Mouse (Mus musculus): ENCODE measurements around the gene Pole4.

The Pole4 gene

DNA sequence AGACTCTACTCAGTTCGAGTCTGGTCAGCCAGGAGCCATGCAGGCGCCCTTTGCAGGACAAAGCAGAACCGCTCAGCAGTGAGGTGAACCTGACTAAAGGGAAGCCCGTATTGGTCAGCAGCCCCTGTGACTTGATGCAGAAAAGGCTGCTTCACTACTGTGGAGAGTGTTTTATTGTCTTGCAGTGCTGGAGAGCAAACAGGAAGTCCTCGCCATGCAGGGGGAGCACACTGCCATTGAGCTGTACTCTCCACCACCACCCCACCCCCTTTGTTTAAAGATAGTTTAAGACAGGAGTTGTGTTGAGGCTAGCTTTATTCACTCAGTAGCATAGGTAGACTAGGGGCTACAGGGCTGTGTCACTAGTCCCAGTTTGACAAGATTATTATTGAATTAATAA lies at the start of gene Pole4:
Pole4 (minus strand) TSS at position 145 of the 400 bp plus-strand sequence.
- no peak for DNase-seq (ENCODE audit: inconsistent ontology term)

DNA sequence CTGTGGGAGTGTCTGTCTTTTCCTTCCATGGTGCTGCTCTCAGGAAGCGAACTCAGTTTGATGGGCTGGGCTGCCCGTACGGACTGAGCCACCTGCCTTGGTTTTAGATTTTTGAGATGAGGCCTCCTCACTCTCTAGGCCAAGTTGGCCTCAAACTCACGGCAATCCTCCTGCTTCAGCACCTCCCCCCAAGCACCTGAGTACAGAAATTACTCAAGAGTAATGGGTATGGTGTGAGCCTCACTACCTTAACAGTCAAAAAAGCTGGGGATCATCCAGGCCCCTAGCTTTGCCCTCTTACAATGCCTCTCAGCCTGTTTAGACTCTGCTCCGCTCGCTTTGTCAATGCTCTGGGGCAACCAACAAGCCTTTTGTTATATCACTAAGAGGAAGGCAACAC lies 49.6 kb upstream of the Pole4 start:
- DNase-seq (ENCODE audit: inconsistent ontology term) = no peak

DNA sequence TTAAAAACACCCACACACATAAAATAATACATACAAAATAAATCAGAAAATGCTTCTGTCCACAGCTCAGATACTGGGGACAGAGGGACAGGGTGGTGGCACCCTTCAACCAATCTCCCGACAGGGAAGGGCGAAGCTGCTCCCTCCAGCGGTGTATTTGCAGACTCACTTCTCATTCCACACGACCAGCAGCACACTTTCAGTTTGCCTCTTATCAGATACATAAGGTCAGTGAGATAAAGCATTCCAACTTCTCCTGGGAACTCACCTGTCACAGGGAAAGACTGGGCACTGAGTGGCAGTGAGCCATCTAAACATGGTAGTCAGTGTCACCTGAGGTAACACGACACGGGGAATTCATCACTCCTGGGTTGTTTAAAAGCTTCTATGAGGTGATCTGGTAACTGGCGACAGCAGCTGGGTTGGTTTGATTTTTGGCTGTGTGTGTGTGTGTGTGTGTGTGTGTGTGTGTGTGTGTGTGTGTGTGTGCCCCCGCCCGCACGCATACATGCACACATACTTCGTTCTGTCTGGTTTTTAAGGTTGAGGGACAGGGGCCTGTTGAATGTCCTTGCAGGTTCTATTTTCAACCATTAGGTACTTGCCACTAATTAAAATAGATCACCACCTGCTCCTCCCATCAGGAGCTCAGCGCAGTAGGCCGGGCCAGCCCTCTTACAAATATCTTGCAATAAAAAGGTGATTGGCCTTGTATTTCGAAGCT lies 48.6 kb upstream of the Pole4 start:
- DNase-seq (ENCODE audit: inconsistent ontology term) = no peak

DNA sequence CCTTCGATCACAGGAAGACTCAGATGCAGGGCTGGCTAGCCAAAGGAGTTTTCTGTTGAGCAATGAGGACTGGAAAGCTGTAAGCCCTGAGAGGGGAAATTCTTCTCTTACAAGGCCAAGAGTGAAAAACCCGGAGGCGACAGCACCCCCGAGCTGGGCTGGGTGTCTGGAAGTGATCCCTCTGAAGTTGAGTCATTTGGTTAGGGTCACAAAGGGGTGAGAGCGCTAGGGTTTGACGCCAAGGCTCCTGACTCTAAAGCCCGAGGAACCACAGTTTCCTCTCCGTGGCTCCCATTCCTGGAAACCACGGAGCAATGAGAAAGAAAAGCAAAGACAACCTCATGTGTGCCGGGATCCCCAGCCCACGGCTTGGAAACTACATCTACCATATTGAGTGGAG lies 47.9 kb upstream of the Pole4 start:
- DNase-seq (ENCODE audit: inconsistent ontology term) = peak; percentile 65

DNA sequence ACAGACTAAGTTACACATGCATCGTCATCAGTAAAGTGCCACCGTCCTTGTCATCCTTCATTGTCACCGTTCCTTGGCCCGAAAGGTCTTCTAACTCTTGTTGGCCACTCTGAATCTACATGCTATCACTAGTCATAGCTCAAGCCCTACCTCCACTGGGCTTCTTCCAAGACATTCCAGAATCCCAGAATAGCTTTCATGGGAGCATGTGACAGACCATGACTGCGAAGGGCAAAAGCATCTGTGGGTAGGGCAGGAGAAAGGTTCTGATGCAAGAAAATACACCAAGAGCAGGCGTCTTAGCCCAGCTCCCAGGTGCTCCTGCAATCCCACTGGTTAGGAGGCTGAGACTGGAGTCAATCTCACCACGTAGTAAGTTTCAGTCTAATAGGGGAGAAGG lies 46.6 kb upstream of the Pole4 start:
- no peak for DNase-seq (ENCODE audit: inconsistent ontology term)

DNA sequence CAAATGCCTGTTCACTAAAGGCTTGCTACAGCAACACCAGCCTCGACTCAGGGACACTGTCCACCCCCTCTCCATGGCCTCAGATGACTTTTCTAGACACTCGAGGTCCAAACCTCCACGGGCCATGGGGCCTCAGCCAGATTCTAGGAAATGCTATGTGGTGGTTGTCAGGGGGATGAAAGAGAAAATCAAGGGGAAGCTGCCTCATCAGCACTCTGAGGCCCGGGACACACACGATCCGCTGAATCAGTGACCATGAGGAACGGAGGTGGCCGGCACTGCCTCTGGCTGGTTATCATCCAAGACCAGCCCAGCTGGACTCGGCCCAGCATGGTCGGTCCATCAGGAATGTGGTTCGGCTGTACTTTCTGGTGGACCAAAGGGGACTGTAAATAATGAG lies 45.9 kb upstream of the Pole4 start:
- DNase-seq (ENCODE audit: inconsistent ontology term) = peak; percentile 92

DNA sequence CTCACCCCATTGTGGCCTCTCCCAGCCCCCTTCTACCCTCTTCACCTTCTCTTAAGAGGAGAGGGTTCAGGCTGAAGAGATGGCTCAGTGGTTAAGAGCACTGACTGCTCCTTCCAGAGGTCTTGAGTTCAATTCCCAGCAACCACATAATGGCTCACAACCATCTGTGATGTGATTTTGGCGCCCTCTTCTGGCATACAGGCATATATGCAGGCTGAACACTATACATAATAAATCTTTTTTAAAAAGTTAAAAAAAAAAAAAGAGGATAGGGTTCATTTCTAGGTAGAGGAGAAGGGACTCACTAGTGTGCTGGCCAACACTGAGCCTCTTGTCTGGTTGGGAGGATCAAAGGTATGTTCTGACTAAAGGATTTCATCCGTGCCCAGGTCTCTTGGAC lies 44.9 kb upstream of the Pole4 start:
- no peak for DNase-seq (ENCODE audit: inconsistent ontology term)

DNA sequence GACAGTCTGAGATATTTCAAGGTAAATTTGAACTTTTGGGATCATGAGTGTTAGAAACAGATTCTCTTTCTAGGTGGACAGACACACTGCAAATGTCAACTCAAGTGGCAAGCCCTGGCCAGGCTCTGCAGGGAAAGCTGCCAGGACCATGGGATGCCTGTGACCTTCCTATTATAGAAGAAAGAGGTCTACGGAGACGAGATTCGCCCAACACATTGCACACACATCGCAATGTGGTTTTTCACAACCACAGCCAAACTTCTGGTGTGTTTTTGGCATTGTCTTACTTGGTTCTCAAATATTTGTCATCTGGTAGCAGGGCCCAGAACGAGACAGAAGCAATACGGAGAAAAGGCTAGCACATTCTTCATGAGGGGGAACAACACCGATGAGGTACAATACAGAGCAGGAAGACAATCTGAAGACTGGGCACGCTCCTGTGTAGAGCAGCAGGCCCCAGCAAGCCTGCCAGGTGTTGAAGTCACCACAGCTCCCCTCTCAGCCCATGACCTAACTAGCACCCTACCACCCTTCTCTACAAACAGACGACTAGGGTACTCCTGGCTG lies 43.0 kb upstream of the Pole4 start:
- DNase-seq (ENCODE audit: inconsistent ontology term) = no peak

DNA sequence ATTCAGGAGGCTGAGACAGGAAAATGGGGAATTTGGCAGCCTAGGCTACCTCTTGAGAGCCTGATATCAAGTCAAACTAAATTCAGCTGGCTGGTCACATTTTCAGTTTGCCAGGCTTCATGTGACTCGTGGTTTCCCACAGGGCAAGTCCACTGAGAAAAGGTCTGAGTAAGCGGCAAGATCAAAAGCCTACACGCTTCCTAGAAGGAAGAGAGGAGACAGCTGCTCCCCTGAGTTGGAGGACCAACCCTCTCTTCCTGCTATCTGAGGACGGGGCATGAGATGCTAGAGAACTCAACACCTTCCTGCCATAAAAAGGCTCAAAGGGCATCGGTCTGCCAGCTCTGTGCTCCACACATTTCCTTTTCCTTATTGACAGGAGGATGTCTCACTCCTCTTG lies 41.9 kb upstream of the Pole4 start:
- no peak for DNase-seq (ENCODE audit: inconsistent ontology term)

DNA sequence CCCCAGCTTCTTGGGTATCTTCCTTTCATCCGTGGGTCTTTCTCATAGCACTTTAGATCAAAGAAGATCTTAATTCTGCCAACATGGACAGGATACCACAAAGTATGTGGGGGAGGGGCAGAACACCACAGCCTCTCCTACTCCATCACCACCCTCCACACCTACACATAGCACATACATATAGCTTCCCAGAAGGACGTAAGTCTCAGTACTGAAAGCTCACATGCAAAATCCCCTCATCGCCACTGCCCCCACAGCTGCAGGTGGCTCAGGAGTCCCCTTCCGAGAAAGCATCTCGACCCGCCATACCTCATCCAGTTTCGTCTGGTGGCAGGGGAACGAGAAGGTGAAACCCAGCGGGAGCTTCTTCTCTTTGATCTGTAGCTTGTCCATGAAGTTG lies 39.4 kb upstream of the Pole4 start:
- no peak for DNase-seq (ENCODE audit: inconsistent ontology term)

DNA sequence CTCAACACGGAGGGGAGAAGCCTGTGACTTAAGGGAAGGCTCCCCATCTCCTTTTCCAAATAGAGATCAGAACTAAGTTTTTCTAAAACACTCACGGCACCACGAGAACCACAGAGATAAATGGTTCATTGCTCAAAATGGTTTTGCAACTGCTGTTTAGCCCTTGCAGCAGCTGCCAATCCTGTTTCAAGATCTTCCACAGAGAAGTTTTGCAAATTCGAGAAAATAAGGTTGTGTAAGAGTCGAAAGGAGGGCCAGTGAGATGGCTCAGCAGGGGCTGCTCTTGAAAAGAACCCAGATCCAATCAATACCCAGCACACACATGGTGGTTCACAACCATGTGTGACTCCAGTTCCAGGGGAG lies 36.3 kb upstream of the Pole4 start:
- DNase-seq (ENCODE audit: inconsistent ontology term) = no peak

DNA sequence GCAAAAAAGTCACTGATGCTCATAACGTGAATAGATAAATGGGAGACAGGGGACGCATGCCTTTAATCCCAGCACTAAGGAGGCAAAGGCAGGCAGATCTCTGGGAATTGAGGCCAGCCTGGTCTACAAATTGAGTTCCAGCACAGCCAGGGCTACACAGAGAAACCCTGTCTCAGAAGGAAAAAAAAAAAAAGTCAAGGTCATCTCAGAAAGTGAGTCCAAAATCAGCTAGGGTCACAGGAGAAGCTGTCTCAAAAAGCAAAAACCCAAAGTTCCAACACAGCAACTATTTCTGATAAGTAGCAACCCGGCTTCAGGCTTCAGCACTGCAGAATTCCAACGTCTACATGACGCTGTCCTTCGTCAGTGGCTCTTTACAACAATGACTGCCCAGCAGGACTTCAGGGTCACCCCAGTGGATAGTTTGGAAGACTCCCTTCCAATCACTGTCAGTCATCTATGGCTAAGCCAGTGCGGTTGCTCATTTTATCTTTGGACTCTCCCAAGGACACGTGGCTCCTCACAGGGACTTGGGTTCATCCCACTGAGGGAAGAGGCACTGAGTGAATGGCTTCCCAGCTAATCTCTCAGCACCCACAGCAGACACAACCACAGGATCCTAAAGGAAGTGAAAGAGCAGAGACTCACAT lies 35.8 kb upstream of the Pole4 start:
- no peak for DNase-seq (ENCODE audit: inconsistent ontology term)

DNA sequence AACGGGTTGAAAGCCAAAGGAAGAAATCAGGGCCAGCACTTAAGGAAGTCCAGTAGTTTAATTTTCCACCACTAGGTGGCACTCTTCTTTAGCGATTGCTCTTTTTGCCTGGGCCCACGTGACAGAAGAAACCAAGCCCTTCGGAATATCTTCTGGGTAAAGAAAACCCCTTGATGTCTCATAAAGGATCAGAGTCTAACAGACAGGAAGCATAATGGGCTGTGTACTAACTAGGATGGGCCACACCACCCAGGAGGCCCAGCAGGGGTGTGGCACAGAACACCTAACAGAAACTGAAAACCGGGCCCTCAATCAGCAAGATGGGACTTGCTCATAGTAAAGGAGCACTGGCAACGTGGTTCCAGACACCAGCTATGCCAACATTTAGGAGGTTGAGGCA lies 35.1 kb upstream of the Pole4 start:
- DNase-seq (ENCODE audit: inconsistent ontology term) = peak; percentile 61

DNA sequence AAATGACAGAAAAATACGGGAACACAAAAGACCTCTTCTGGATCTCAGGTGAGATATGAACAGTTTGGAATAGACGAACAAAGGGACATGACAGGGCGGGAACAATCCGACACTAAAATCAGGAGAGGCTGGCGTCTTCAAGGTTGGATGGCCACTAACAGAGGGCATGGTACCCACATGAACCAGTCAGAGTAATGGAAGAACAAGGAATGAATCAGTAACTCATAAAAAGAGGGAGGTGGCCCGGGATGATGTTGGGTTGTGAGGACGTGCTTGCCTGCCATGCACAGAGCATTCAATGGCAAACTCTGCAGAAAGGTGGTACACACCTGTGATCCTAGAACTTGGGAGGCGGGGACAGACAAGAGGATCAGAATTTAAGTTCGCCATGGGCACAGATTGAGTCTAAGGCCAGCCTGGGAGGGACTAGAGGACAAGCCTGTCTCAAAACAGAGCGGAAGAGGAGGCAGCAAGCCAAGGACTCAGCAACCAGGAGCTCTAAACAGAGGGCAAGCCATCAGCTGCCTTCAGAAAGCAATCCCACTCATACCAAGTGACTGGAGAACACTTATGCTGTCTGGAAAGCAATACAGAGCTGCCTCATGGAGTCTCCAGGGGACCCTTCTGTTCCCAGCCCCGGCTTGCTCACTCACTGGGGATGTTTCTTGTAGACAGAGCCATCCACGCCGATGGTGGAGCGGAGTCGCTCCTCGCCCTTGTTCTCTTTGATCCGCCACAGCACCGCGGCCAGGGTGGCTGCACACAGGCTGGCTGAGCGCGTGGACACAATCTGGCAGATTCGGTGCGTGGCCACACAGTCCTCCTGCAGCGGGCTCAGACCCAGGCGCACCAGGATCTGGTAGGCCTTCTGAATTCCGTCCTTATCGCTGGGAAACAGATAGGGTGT lies 32.7 kb upstream of the Pole4 start:
- no peak for DNase-seq (ENCODE audit: inconsistent ontology term)

DNA sequence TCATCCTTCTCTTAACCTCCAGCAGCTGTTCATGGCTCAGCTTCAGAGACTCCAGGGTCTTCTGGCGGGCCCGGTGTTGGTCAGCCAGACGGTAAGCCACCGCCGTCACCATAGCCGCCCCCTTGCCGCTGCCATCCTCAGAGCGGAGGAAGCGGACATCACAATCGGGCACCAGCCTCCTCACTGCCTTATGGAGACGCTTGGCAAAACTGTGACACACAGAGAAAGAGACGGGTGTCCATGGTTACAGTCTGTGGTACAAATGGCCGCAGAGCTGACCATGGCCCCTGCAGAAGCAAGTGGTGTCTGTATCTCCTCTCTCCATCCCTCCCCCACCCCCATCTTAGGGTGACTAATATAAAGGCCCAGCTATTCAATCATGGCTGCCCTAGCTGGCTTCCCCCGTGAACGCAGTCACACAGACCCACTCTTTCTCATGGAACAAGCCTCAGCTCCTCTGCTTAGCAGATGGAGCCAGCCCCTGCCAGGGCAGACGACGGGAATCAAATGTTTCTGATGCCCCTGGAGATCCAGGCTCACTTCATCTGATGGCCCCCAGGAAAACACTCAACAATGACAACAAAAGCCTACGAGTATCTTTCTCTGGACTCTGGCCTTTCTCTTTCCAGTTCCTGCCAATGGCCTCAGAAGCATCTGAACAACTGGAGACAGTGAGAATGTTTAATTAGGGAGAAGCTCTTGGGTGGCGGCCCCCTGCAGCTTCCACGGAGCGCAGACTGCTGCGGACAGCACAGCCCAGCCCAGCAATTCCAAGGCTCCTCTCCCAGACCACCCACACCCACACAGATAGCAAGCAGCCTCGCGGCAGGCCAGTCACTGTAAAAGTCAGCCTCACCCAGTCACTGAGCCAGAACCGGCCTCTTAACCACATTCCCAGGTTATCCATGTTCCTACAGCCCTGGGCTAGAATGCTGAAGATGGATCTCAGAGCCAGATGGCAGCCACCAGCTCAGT lies 31.7 kb upstream of the Pole4 start:
- no peak for DNase-seq (ENCODE audit: inconsistent ontology term)

DNA sequence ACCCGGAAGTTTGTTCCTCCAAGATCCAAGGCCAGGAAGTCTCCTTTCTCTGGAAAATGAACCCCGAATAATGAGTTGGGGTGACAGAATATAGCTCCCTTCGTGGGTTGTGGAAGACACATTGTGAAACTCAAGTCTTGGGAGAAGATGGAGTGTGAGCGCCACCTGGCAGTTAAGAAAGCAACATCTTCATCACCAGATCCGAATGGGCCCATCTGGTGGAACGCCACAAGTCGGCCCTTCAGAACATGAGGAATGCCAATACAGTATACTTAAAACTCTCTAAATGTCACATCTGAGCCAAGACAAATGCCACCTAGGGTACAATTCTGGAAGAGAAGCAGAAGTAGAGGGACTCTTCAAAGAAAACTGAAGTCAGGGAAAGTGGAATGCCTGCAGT lies 30.2 kb upstream of the Pole4 start:
- DNase-seq (ENCODE audit: inconsistent ontology term) = no peak

DNA sequence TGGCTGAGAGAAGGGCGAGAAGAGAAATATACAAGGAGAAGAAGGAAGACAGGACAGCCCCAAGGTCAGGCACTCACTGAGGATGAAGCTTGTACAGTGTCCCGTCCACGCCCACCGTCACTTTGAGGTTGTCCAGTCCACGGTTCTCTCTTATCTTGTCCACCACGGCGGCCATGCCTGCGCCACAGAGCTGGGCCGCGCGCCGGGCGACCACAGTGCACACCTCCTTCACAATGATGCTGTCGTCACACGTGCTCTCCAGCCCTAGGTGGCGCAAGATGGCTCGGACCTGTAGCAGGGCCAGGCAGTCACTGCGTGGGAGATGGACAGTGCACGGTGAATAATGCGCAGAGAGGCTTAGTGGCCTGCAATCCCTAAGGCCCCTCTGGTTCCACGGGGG lies 23.5 kb upstream of the Pole4 start:
- DNase-seq (ENCODE audit: inconsistent ontology term) = no peak

DNA sequence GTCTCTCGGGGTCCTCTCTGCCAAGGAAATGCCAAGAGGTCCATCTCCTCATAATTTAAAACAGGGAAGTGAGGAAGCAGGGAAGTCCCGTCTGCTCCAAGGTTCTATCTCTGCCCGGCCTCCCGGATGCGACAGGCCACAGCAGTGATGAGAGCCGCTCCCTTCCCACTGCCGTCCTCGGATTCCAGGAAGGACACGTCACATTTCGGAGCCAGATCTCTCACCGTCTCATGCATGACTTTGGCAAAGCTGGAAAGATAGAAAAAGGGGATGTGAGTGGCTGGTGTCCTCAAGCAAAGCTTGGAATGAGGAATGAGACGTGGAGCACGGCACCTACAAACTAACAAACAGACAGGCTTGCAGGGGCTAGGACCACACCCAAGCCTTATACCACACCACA lies 22.0 kb upstream of the Pole4 start:
- no peak for DNase-seq (ENCODE audit: inconsistent ontology term)

DNA sequence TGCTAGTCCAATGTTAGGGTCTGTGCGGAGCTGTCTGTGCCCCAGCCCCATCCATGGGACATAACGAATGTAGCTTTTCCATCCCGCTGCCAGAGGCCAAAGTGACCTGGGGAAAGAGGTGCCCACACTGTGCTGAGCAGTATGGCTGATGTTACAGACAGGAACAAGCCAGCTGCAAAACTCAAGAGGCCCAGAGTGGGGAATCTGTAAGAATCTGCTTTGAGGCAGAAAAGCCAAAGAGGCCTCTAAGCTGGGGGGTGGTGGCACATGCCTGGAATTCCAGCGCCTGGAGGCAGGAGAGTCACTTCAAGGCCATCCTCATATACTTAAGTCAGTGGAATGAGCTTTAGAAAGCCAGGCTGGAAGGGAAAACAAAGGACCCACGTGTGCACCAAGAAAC lies 18.2 kb upstream of the Pole4 start:
- DNase-seq (ENCODE audit: inconsistent ontology term) = peak; percentile 62

DNA sequence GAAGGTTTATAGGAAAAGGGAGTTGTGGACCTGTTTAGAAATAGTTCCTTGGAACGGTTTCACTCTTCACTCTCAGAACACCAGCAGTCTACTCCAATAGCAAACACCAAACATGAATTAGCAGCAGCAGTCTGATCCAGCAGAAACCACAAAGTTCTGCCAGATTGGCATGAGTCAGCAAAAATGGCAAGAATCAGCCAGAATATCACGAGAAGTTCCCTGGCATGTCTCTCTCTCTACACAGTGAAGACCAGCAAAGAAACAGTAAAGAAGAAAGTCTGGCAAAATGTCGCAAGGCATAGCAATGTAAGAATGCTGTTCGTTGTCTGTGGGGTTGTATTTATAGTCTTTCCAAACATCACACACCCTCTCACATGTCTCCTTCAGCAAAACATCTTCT lies 11.0 kb upstream of the Pole4 start:
- DNase-seq (ENCODE audit: inconsistent ontology term) = no peak

DNA sequence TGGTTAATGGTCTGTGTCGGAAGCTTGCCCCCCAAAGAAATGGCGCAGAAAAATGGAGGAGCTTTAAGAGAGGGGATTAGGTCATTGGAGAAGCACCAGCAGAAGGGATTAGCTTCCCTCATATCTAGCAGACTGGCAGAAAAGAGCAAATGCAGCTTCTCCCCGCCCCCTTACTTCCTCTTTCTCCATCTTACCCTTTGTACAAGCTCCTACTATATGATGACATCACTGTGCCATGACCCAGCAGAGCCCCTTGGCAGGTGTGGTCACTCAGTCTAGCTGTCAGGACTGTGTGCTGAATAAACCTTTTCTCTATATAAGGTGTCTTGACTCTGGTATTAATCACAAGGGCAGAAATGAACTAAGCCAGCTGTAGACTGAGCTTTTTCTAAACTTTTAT lies 10.5 kb upstream of the Pole4 start:
- DNase-seq (ENCODE audit: inconsistent ontology term) = no peak

Measured in Muller cell, postnatal 12 days (primary cell).